ENCODE assay signal across 9 mouse cellular contexts in the genomic region with DNA sequence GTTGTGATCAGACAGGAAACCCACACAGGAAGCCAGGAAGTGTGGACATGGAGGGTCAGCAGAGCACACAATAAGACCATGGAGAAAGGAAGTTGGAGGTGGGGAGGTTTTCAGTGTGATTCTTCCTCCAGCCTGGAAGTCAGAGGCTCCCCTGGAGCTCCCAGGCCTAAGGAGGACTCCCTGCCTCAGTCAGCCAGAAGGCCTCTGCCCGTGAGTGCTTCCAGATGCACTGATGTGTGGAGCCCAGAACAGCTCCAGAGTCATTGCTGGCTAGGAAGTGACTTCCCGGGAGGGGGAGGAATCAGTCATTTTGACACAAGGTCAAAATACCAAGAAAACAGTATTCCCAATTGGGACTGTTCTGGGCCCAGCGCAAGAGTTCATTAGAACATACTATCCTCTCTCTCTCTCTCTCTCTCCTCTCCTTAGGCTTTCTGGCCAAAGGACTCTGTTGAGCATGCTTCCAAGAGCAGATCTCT.
DNase-seq lines count a peak whose midpoint lies in the region; ATAC-seq and TF ChIP-seq lines count a peak whose summit lies in the region.
"Had no signal": no experiment of that assay in that cellular context is flagged by ENCODE, and none has a peak within 500 bp of the region (broad histone marks: within the 10 kb centered on the region; RNA-seq: fewer than 3 reads in every experiment).

No protein-coding gene starts in this region.

- H3K27ac ChIP-seq in intestine, embryonic 14.5 days (ENCODE audit: low read depth) = peak overlapping the region; percentile 59
- no peak overlapping the region for H3K27ac ChIP-seq in intestine, postnatal 0 days (ENCODE audit: low read depth, low read length)
- H3K27ac ChIP-seq in hindbrain, postnatal 0 days = peak overlapping the region; percentile 89

- no peak overlapping the region for H3K4me3 ChIP-seq in intestine, embryonic 14.5 days (ENCODE audit: low read depth, low read length)
- H3K4me3 ChIP-seq in intestine, postnatal 0 days (ENCODE audit: low read depth, low read length) = no peak overlapping the region
- no peak overlapping the region for H3K4me3 ChIP-seq in hindbrain, postnatal 0 days (ENCODE audit: low read length)
- H3K4me3 ChIP-seq: megakaryocyte, embryonic 14.5 days had no signal

- DNase-seq in intestine, embryonic 14.5 days (ENCODE audit: low spot score) = no peak
- peak; percentile 37 for DNase-seq in gastrocnemius, postnatal 10 days
- DNase-seq in hindbrain, postnatal 0 days (ENCODE audit: low spot score) = no peak
- peak; percentile 42 for DNase-seq in lung, postnatal 14 days
- DNase-seq in left cerebral cortex, adult 8-10 months (ENCODE audit: low spot score in 2 of 2) = no peak
- no peak for DNase-seq in left cerebral cortex, adult 9 months (ENCODE audit: low spot score in 2 of 2)

- no peak overlapping the region for H3K9ac ChIP-seq in intestine, embryonic 14.5 days (ENCODE audit: low read length)
- H3K9ac ChIP-seq in intestine, postnatal 0 days (ENCODE audit: low read depth, low read length) = no peak overlapping the region
- H3K9ac ChIP-seq in hindbrain, postnatal 0 days (replicated peaks; ENCODE audit: low read length) = no peak overlapping the region

- peaks cover 17% of the 10 kb centered on the region; the same call in 1 of the 2 replicates for H3K4me1 ChIP-seq in intestine, embryonic 14.5 days (replicated peaks; ENCODE audit: control insufficient read depth, insufficient read depth, low read length)
- no peaks in the 10 kb centered on the region for H3K4me1 ChIP-seq in intestine, postnatal 0 days (replicated peaks; ENCODE audit: control insufficient read depth, insufficient read depth, low read length)
- peaks cover 16% of the 10 kb centered on the region; the same call in 1 of the 2 replicates for H3K4me1 ChIP-seq in hindbrain, postnatal 0 days (ENCODE audit: insufficient read depth, low read length)

- peaks cover 18% of the 10 kb centered on the region for H3K27me3 ChIP-seq in intestine, embryonic 14.5 days (replicated peaks; ENCODE audit: control insufficient read depth, insufficient read depth, low read length)
- H3K27me3 ChIP-seq in intestine, postnatal 0 days (replicated peaks; ENCODE audit: control insufficient read depth, insufficient read depth, low read length) = peaks cover 7% of the 10 kb centered on the region
- H3K27me3 ChIP-seq in hindbrain, postnatal 0 days (ENCODE audit: insufficient read depth, low read length) = no peaks in the 10 kb centered on the region

- 34% methylated on average over 3 of the region's 3 CpGs for WGBS in intestine, embryonic 14.5 days
- WGBS in intestine, postnatal 0 days = 66% methylated on average over 3 of the region's 3 CpGs
- WGBS in hindbrain, postnatal 0 days = 58% methylated on average over 3 of the region's 3 CpGs

- no peak for TF ChIP-seq CTCF in intestine, postnatal 0 days (IDR thresholded peaks at IDR 0.05; ENCODE audit: low read depth)
- TF ChIP-seq CTCF in hindbrain, postnatal 0 days (IDR thresholded peaks at IDR 0.05; ENCODE audit: low read depth) = no peak

- no peak for ATAC-seq in intestine, embryonic 14.5 days (replicated peaks; ENCODE audit: low FRiP score, low TSS enrichment, low read depth)
- ATAC-seq in intestine, postnatal 0 days = no peak
- no peak for ATAC-seq in hindbrain, postnatal 0 days
- no peak for ATAC-seq in inflammation-experienced regulatory T-cells, adult 6 months

- no peaks in the 10 kb centered on the region for H3K36me3 ChIP-seq in intestine, embryonic 14.5 days (ENCODE audit: control insufficient read depth, insufficient read depth, low read length)
- no peaks in the 10 kb centered on the region for H3K36me3 ChIP-seq in intestine, postnatal 0 days (ENCODE audit: control insufficient read depth, insufficient read depth)
- no peaks in the 10 kb centered on the region for H3K36me3 ChIP-seq in hindbrain, postnatal 0 days (ENCODE audit: insufficient read depth, low read length)

- H3K4me2 ChIP-seq in intestine, embryonic 14.5 days (ENCODE audit: low read length) = no peak overlapping the region
- H3K4me2 ChIP-seq in intestine, postnatal 0 days (replicated peaks; ENCODE audit: low read depth) = no peak overlapping the region
- H3K4me2 ChIP-seq in hindbrain, postnatal 0 days (ENCODE audit: low read depth, low read length) = no peak overlapping the region

- H3K9me3 ChIP-seq in intestine, embryonic 14.5 days (ENCODE audit: control insufficient read depth, low read length) = no peaks in the 10 kb centered on the region
- no peaks in the 10 kb centered on the region for H3K9me3 ChIP-seq in intestine, postnatal 0 days (ENCODE audit: control insufficient read depth)
- H3K9me3 ChIP-seq in hindbrain, postnatal 0 days (ENCODE audit: low read length) = no peaks in the 10 kb centered on the region

Comparison
In these comparisons a context has a peak if more than half of its experiments do, and no peak if none do; other contexts are left out.
1. DNase-seq: peak in gastrocnemius, postnatal 10 days (single experiment) and lung, postnatal 14 days (single experiment); none in intestine, embryonic 14.5 days (single experiment), hindbrain, postnatal 0 days (single experiment), left cerebral cortex, adult 8-10 months (0 of 2) and left cerebral cortex, adult 9 months (0 of 2).